Mouse (Mus musculus) kidney, embryonic 16.5 days (tissue): ENCODE measurements at regions not wholly inside any gene's neighbourhood (a gene's known extent, or its start where the extent isn't known, plus 50 kb on each side); places are given as distances from the start of the nearest gene placed in this dataset.
"Not testable (repeated sequence)": the region's sequence is repeated elsewhere in the genome, so short reads cannot be mapped to it uniquely, and the experiment has no call there.

Source experiments
- ATAC-seq: fragments of 200-750 bp; cut with Nextera tagmentation; 2 replicates; pipeline ENCODE4 v1.8.0; 2017; ENCODE audit warnings: moderate TSS enrichment; ENCODE audit not compliant: low FRiP score, low TSS enrichment
- H3K27ac ChIP-seq: fragments of 300-500 bp; sonication (generic); 2 replicates; pipeline ENCODE4 v1.5.1; 2014; ENCODE audit warnings: low read length
- H3K27me3 ChIP-seq: fragments of 300-500 bp; sonication (generic); 2 replicates; pipeline ENCODE4 v1.6.1; 2014; ENCODE audit warnings: low read length, control low read depth, mixed read lengths; ENCODE audit not compliant: insufficient read depth
- H3K36me3 ChIP-seq: fragments of 300-500 bp; sonication (generic); 2 replicates; pipeline ENCODE4 v1.6.1; 2014; ENCODE audit warnings: low read length, control low read depth, mixed read lengths; ENCODE audit not compliant: insufficient read depth
- H3K4me1 ChIP-seq: fragments of 300-500 bp; sonication (generic); 2 replicates; pipeline ENCODE4 v1.6.1; 2014; ENCODE audit warnings: low read length, control low read depth, mixed read lengths; ENCODE audit not compliant: insufficient read depth
- H3K4me2 ChIP-seq: fragments of 300-500 bp; sonication (generic); replicated peaks from 2 replicates; pipeline ENCODE4 v1.6.1; 2014; ENCODE audit warnings: low read depth, low read length
- H3K4me3 ChIP-seq: fragments of 300-500 bp; sonication (generic); 2 replicates; pipeline ENCODE4 v1.5.1; 2014; ENCODE audit warnings: mild to moderate bottlenecking, low read length
- H3K9ac ChIP-seq: fragments of 300-500 bp; sonication (generic); replicated peaks from 2 replicates; pipeline ENCODE4 v1.6.1; 2014; ENCODE audit warnings: low read length
- H3K9me3 ChIP-seq: fragments of 300-500 bp; sonication (generic); 2 replicates; pipeline ENCODE4 v1.6.1; 2016; ENCODE audit warnings: low read length, control low read depth
- WGBS: fragments of 180-500 bp; shearing (Covaris S2); extraction: QIAGEN DNeasy Blood & Tissue Kit; methylation state at CpG from one replicate; pipeline ENCODE4 v1.1.7; 2014; 5-methylcytosine and 5-hydroxymethylcytosine counted together

- H3K4me2 ChIP-seq = no peak overlapping the region
- no peaks in the 10 kb centered on the region for H3K9me3 ChIP-seq
- H3K9ac ChIP-seq = no peak overlapping the region
- no peak for ATAC-seq
- H3K4me1 ChIP-seq = 0 out of 2 replicates have a peak, but pooled peaks cover 3% of the 10 kb centered on the region
- 94% methylated on average over 6 of the region's 6 CpGs for WGBS
- H3K27me3 ChIP-seq = no peaks in the 10 kb centered on the region
- no peak overlapping the region for H3K4me3 ChIP-seq
- no peak overlapping the region for H3K27ac ChIP-seq
- H3K36me3 ChIP-seq = no peaks in the 10 kb centered on the region
These were observed 91.5 kb upstream of the Gm5148 start for GRCm38 (mm10) chr3:37815771-37816170.

GRCm38 (mm10) chr3:37812936-37813335, 88.6 kb upstream of the Gm5148 start:
- Histone ChIP-seq H3K27me3 (no peaks in the 10 kb centered on the region), H3K9ac (no peak overlapping the region), H3K36me3 (no peaks in the 10 kb centered on the region), H3K27ac (no peak overlapping the region), H3K9me3 (peaks cover 12% of the 10 kb centered on the region; the same call in 1 of the 2 replicates), H3K4me3 (no peak overlapping the region), H3K4me2 (no peak overlapping the region), H3K4me1 (0 out of 2 replicates have a peak, but pooled peaks cover 3% of the 10 kb centered on the region)
- ATAC-seq = no peak
- WGBS = 85% methylated on average over 3 of the region's 3 CpGs

GRCm38 (mm10) chr3:37811429-37811828, 87.1 kb upstream of the Gm5148 start:
- Histone ChIP-seq H3K4me1 (no peaks in the 10 kb centered on the region), H3K27ac (no peak overlapping the region), H3K9me3 (peaks cover 12% of the 10 kb centered on the region; the same call in 1 of the 2 replicates), H3K9ac (no peak overlapping the region), H3K27me3 (no peaks in the 10 kb centered on the region), H3K4me3 (no peak overlapping the region), H3K36me3 (no peaks in the 10 kb centered on the region), H3K4me2 (no peak overlapping the region)
- no peak for ATAC-seq
- WGBS = 94% methylated on average over 2 of the region's 2 CpGs

GRCm38 (mm10) chr3:37810763-37811162, 86.5 kb upstream of the Gm5148 start:
- ATAC-seq = no peak
- H3K9ac ChIP-seq = no peak overlapping the region
- no peaks in the 10 kb centered on the region for H3K4me1 ChIP-seq
- no peak overlapping the region for H3K4me3 ChIP-seq
- no peaks in the 10 kb centered on the region for H3K36me3 ChIP-seq
- H3K9me3 ChIP-seq = peaks cover 12% of the 10 kb centered on the region; the same call in 1 of the 2 replicates
- no peak overlapping the region for H3K27ac ChIP-seq
- H3K27me3 ChIP-seq = no peaks in the 10 kb centered on the region
- H3K4me2 ChIP-seq = no peak overlapping the region
- WGBS = 88% methylated on average over 2 of the region's 2 CpGs

GRCm38 (mm10) chr3:37805805-37806148, 81.5 kb upstream of the Gm5148 start:
- H3K4me1 ChIP-seq = peaks cover 7% of the 10 kb centered on the region; the same call in 1 of the 2 replicates
- peaks cover 12% of the 10 kb centered on the region; the same call in 1 of the 2 replicates for H3K9me3 ChIP-seq
- H3K4me2 ChIP-seq = no peak overlapping the region
- no peak overlapping the region for H3K9ac ChIP-seq
- H3K27ac ChIP-seq = no peak overlapping the region
- WGBS = 36% methylated on average over 6 of the region's 6 CpGs
- H3K27me3 ChIP-seq = no peaks in the 10 kb centered on the region
- ATAC-seq = no peak
- H3K36me3 ChIP-seq = no peaks in the 10 kb centered on the region
- no peak overlapping the region for H3K4me3 ChIP-seq

- no peak for ATAC-seq
- peaks cover 12% of the 10 kb centered on the region; the same call in 1 of the 2 replicates for H3K9me3 ChIP-seq
- H3K9ac ChIP-seq = no peak overlapping the region
- H3K27ac ChIP-seq = no peak overlapping the region
- 78% methylated on average over 9 of the region's 9 CpGs for WGBS
- H3K36me3 ChIP-seq = no peaks in the 10 kb centered on the region
- H3K4me3 ChIP-seq = no peak overlapping the region
- H3K4me2 ChIP-seq = no peak overlapping the region
- peaks cover 7% of the 10 kb centered on the region; the same call in 1 of the 2 replicates for H3K4me1 ChIP-seq
- H3K27me3 ChIP-seq = no peaks in the 10 kb centered on the region
These were observed 80.9 kb upstream of the Gm5148 start for GRCm38 (mm10) chr3:37804941-37805804.

GRCm38 (mm10) chr3:37804261-37804660, 80.0 kb upstream of the Gm5148 start:
- WGBS = 44% methylated on average over 5 of the region's 5 CpGs
- ATAC-seq = no peak
- H3K36me3 ChIP-seq = no peaks in the 10 kb centered on the region
- H3K9me3 ChIP-seq = peaks cover 5% of the 10 kb centered on the region; the same call in 1 of the 2 replicates
- no peaks in the 10 kb centered on the region for H3K27me3 ChIP-seq
- no peak overlapping the region for H3K4me3 ChIP-seq
- H3K4me2 ChIP-seq = no peak overlapping the region
- H3K9ac ChIP-seq = no peak overlapping the region
- H3K4me1 ChIP-seq = peaks cover 7% of the 10 kb centered on the region; the same call in 1 of the 2 replicates
- no peak overlapping the region for H3K27ac ChIP-seq

GRCm38 (mm10) chr3:37803781-37804180, 79.5 kb upstream of the Gm5148 start:
- not testable (repeated sequence) for H3K27ac ChIP-seq, H3K36me3 ChIP-seq, H3K9me3 ChIP-seq, H3K4me3 ChIP-seq, H3K4me2 ChIP-seq, H3K9ac ChIP-seq, H3K27me3 ChIP-seq, H3K4me1 ChIP-seq, ATAC-seq
- 88% methylated on average over 5 of the region's 5 CpGs for WGBS

GRCm38 (mm10) chr3:37801551-37801950, 77.3 kb upstream of the Gm5148 start:
- H3K27me3 ChIP-seq = no peaks in the 10 kb centered on the region
- 93% methylated on average over 2 of the region's 2 CpGs for WGBS

GRCm38 (mm10) chr3:37799809-37800208, 75.5 kb upstream of the Gm5148 start:
- Histone ChIP-seq H3K36me3 (no peaks in the 10 kb centered on the region), H3K27ac (no peak overlapping the region), H3K4me1 (peaks cover 6% of the 10 kb centered on the region; the same call in 1 of the 2 replicates), H3K9ac (no peak overlapping the region), H3K4me2 (no peak overlapping the region), H3K9me3 (no peaks in the 10 kb centered on the region), H3K4me3 (no peak overlapping the region), H3K27me3 (no peaks in the 10 kb centered on the region)
- 52% methylated on average over 6 of the region's 6 CpGs for WGBS
- no peak for ATAC-seq

More at GRCm38 (mm10) chr3:37801551-37801950, 77.3 kb upstream of the Gm5148 start:
- Histone ChIP-seq H3K36me3 (no peaks in the 10 kb centered on the region), H3K9ac (no peak overlapping the region), H3K4me1 (peaks cover 7% of the 10 kb centered on the region; the same call in 1 of the 2 replicates), H3K4me2 (no peak overlapping the region), H3K4me3 (no peak overlapping the region), H3K9me3 (no peaks in the 10 kb centered on the region), H3K27ac (no peak overlapping the region)
- ATAC-seq = no peak
